Mouse (Mus musculus): Measurements from ENCODE around the gene Card9. TPM values are rescaled to one million over a fixed set of nuclear protein-coding genes. Genes with fewer than 3 reads are reported as not detected.

The Card9 gene
- total RNA-seq, 2 experiments from 2014 or later, result 2.6 to 3.3 TPM

GRCm38 (mm10) chr2:26364738-26365465 lies 4.2 kb upstream of the Card9 start:
- intact Hi-C loops (cut with DNase I), result no loop called here
- DNase-seq (ENCODE audit: low spot score in 2 of 2), result peak in 1 of 2 experiments; percentile 31

GRCm38 (mm10) chr2:26363481-26363880 lies 2.8 kb upstream of the Card9 start:
- DNase-seq (ENCODE audit: low spot score in 2 of 2), result no peak
- intact Hi-C loops (cut with DNase I), result no loop called here

DNA sequence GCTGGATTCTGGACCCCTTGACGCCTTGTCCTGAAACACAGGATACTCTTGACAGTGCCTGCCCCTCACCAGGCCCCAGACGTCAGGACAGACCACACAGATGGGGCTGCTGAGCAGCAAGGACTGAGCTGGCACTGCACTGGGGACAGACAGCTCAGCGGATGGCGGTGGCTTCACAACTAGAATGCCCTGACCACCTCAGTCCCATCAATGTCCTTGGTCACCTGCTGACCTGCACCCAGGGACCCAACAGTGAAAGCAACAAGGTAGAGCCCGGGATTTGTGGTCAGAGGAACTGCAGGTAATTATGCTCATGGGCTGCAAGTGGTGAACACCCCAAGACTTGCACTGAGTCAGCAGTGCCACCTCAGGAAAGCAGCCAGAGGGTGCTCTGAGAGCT lies 2.3 kb upstream of the Card9 start:
- intact Hi-C loops (cut with DNase I), result no loop called here
- DNase-seq (ENCODE audit: low spot score in 2 of 2), result no peak

DNA sequence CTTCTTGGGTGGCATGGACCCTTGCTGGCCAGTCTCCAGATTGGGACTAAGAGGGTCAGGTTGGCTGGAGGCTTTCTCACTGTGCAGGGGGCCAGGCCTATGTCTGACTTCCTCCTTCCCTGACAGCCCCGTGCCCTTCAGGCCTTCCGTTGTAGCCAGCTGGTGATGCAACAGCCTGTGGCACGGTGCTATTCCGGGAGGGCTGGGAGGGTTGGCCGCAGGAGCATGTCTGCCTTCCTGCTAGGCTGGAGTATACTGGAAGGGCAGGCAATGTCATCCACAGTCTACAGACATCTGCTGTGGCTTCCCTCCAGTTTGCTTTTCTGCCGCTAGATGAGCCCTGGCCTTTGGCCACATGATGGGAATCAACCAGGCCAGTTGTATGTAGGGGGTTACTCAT lies 735 bp downstream of the Card9 start:
- intact Hi-C loops (cut with DNase I), result no loop called here
- DNase-seq (ENCODE audit: low spot score in 2 of 2), result no peak

GRCm38 (mm10) chr2:26358667-26359320 lies 1.9 kb downstream of the Card9 start:
- intact Hi-C loops (cut with DNase I), result no loop called here

GRCm38 (mm10) chr2:26357484-26357883 lies 3.2 kb downstream of the Card9 start:
- intact Hi-C loops (cut with DNase I), result no loop called here
- DNase-seq (ENCODE audit: low spot score in 2 of 2), result no peak

More at GRCm38 (mm10) chr2:26358667-26359320, 1.9 kb downstream of the Card9 start:
- DNase-seq (ENCODE audit: low spot score in 2 of 2), result no peak

GRCm38 (mm10) chr2:26356678-26357077 lies 4.0 kb downstream of the Card9 start:
- intact Hi-C loops (cut with DNase I), result no loop called here
- no peak for DNase-seq (ENCODE audit: low spot score in 2 of 2)

DNA sequence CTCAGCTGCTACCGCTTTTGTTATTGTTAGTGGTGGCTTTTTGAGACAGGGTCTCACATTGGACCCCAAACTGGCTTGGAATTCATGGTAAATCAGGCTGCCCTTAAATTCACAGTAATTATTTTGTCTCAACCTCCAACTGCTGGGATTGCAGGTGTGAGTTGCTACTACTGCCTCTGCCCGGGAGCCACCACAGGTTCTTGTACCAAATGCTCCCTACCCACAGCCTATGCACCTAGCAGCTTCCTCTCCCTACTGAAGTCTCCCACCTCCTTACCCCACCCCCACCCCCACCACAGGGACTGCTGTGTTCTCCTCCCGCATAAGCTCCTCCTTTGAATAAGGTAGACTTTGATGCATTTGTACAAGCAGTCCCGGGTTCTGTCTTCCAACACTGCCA lies 4.5 kb downstream of the Card9 start:
- intact Hi-C loops (cut with DNase I), result no loop called here
- no peak for DNase-seq (ENCODE audit: low spot score in 2 of 2)

GRCm38 (mm10) chr2:26354401-26354800 lies 6.3 kb downstream of the Card9 start:
- no peak for DNase-seq (ENCODE audit: low spot score in 2 of 2)
- intact Hi-C loops (cut with DNase I), result no loop called here

GRCm38 (mm10) chr2:26353066-26353980 lies 7.4 kb downstream of the Card9 start:
- no peak for DNase-seq (ENCODE audit: low spot score in 2 of 2)
- intact Hi-C loops (cut with DNase I), result loop anchor here (2.0 kb wide), 1 partner anchor 53 kb away; no protein-coding TSS in a partner anchor

GRCm38 (mm10) chr2:26352291-26352910 lies 8.3 kb downstream of the Card9 start:
- DNase-seq (ENCODE audit: low spot score in 2 of 2), result peak in 1 of 2 experiments; percentile 54
- intact Hi-C loops (cut with DNase I), result loop anchor here (1.0 to 2.0 kb wide), 2 partner anchors 27 to 52 kb away; no protein-coding TSS in a partner anchor

- peak; percentile 93 to 96 for DNase-seq (ENCODE audit: low spot score in 2 of 2)
- intact Hi-C loops (cut with DNase I), result loop anchor here (1.0 to 2.0 kb wide), 2 partner anchors 26 to 51 kb away; no protein-coding TSS in a partner anchor
These were observed 9.1 kb downstream of the Card9 start, which contains the start of gene Dnlz for GRCm38 (mm10) chr2:26351358-26352290. Gene Dnlz, minus strand, starts transcription at chr2:26352110.

DNA sequence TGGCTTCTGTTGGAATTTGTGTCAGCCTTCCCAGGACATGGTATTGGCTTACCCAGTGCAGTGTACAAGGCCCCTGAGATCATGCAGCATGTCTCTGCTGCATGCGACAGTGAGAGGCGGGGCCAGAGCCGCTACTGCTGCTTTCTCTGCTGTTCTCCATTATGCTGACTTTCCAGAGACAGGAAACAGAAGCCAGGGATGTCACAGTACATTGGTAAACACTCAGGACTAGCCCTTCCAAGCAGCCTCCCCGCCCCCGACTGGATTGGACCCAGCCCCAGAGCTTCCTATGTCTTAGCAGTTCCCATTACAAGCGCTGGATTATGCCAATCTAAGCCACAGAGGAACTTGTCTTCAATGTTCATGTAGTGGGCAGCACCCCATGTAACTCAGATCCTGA lies 12.5 kb downstream of the Card9 start:
- DNase-seq (ENCODE audit: low spot score in 2 of 2), result no peak
- intact Hi-C loops (cut with DNase I), result no loop called here

- DNase-seq (ENCODE audit: low spot score in 2 of 2), result no peak
- intact Hi-C loops (cut with DNase I), result no loop called here
These were observed 17.9 kb downstream of the Card9 start for GRCm38 (mm10) chr2:26342609-26343490.

DNA sequence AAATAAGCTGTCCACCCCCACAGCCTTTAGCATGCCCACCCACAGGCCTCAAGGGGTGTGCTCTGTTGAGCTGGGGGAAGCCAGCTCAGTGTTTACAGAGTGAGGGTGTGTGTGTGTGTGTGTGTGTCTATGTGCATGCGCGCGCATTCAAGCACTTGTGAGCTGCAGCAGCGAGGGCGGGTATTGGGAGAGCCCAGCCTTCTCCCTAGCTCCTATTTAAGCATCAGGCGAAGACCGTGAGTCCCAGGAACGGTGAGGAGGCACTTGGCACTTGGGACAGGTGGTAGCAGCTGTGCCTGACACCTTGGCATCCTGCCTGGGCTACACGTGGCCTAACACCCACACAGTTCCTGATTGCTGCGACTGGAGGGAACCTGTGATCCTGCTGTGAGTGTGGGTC lies 18.7 kb downstream of the Card9 start:
- DNase-seq (ENCODE audit: low spot score in 2 of 2), result peak; percentile 82 to 88
- intact Hi-C loops (cut with DNase I), result no loop called here

- peak; percentile 36 to 82 for DNase-seq (ENCODE audit: low spot score in 2 of 2)
- intact Hi-C loops (cut with DNase I), result no loop called here
These were observed 19.2 kb downstream of the Card9 start for GRCm38 (mm10) chr2:26341510-26341981.

DNA sequence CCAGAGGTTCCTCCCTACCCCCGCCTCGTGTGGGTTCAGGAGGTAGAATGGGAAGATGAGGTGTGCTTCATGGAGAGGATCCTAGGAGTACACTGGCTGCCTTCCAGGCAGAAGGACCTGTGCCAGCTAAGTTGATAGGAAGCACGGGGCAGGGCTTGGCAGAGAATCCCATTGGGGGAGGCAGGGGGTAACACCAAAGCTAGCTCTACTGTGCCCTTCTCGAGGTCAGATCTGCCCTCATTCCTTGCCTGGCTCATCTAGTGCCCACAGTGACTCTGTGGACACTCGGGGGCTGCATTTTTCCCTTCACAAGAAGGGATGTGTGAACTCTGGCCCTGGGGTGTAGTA lies 21.5 kb downstream of the Card9 start:
- DNase-seq (ENCODE audit: low spot score in 2 of 2), result no peak
- intact Hi-C loops (cut with DNase I), result no loop called here

All from left cerebral cortex, postnatal 25 days (tissue).